Mouse (Mus musculus) heart, embryonic 15.5 days (tissue): ENCODE data around the gene Nbea. TPM values are rescaled to one million over a fixed set of nuclear protein-coding genes. Genes with fewer than 3 reads are reported as not detected.
A peak's percentile ranks its signal among the peaks of the same experiment; 100 is the strongest.

ENCODE experiments used
- ATAC-seq: fragments of 200-750 bp; cut with Nextera tagmentation; replicated peaks from 2 replicates; pipeline ENCODE4 v1.8.0; 2017; ENCODE audit warnings: low read depth, moderate TSS enrichment; ENCODE audit not compliant: insufficient number of reproducible peaks, insufficient read depth, low FRiP score
- H3K27ac ChIP-seq: fragments of 300-500 bp; sonication (generic); 2 replicates; pipeline ENCODE4 v1.5.1; 2015; ENCODE audit warnings: mild to moderate bottlenecking, inconsistent platforms
- H3K27me3 ChIP-seq: fragments of 300-500 bp; sonication (generic); 2 replicates; pipeline ENCODE4 v1.6.1; 2015; ENCODE audit warnings: inconsistent platforms
- H3K36me3 ChIP-seq: fragments of 300-500 bp; sonication (generic); 2 replicates; pipeline ENCODE4 v1.6.1; 2015; ENCODE audit warnings: mild to moderate bottlenecking, inconsistent platforms
- H3K4me1 ChIP-seq: fragments of 300-500 bp; sonication (generic); replicated peaks from 2 replicates; pipeline ENCODE4 v1.6.1; 2015; ENCODE audit warnings: inconsistent platforms
- H3K4me2 ChIP-seq: fragments of 300-500 bp; sonication (generic); 2 replicates; pipeline ENCODE4 v1.6.1; 2015; ENCODE audit warnings: inconsistent platforms, mild to moderate bottlenecking, moderate library complexity
- H3K4me3 ChIP-seq: fragments of 300-500 bp; sonication (generic); 2 replicates; pipeline ENCODE4 v1.5.1; 2015; ENCODE audit warnings: mild to moderate bottlenecking, inconsistent platforms
- H3K9ac ChIP-seq: fragments of 300-500 bp; sonication (generic); 2 replicates; pipeline ENCODE4 v1.6.1; 2015; ENCODE audit warnings: mild to moderate bottlenecking, inconsistent platforms
- H3K9me3 ChIP-seq: fragments of 300-500 bp; sonication (generic); replicated peaks from 2 replicates; pipeline ENCODE4 v1.6.1; 2016; ENCODE audit warnings: inconsistent platforms
- WGBS: fragments of 180-500 bp; shearing (Covaris S2); methylation state at CpG from one replicate; pipeline ENCODE4 v1.1.7; 2015; ENCODE audit warnings: mixed read lengths; 5-methylcytosine and 5-hydroxymethylcytosine counted together
- polyA plus RNA-seq: library from polyadenylated mRNA; unstranded; fragments of >200 nt; fragmentation: Nextera tagmentation; extraction: Ambion mirVana; gene quantifications from 2 replicates; pipeline ENCODE4 v1.2.1, GENCODE M21; 2015

The Nbea gene
- polyA plus RNA-seq, 1 experiment from 2014 or later, result 6.7 TPM

DNA sequence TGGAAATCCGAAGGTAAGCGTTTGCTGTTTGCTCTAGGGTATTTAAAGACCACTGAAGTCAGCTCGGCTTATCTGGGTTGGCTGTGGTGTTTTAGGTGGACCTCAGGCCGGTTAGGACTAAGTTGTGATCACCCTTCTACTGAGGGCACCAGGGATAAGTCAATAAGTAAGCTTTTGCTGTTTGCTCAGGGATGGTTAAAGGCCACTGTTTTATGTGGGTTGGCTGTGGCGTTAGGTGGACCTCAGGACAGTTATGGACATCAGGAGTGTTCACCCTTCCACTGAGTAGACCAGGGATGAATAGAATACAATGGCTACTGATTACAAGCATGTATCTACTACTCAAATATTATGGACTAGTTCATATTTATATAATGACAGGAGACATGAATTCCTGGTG is 292.9 kb downstream of the Nbea start:
- WGBS, result 84% methylated on average over 5 of the region's 5 CpGs
- Histone ChIP-seq H3K4me3 (no peak overlapping the region), H3K27ac (no peak overlapping the region), H3K9me3 (no peaks in the 10 kb centered on the region), H3K4me1 (no peaks in the 10 kb centered on the region), H3K27me3 (no peaks in the 10 kb centered on the region), H3K4me2 (no peak overlapping the region), H3K9ac (no peak overlapping the region), H3K36me3 (no peaks in the 10 kb centered on the region)
- no peak for ATAC-seq

DNA sequence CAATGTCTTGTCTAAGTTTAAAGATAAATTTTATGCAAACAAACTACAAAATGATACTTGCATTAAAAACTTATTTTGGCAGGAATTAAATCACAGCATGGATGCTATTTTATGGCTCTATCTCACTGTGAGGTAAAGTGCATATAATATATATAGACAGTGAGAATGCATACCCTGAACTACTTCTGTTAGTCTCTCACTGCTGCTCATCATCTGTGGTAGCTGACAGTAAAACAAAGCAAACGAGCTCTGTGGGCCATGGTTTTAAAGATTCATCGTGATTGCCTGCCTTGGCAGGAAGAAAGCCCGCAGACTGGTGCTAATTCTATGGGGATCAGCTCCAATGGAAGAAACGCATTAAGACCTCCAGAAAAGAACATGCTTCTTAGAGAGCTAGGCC is 294.3 kb downstream of the Nbea start:
- Histone ChIP-seq H3K9ac (no peak overlapping the region), H3K4me3 (no peak overlapping the region), H3K4me2 (no peak overlapping the region), H3K4me1 (no peaks in the 10 kb centered on the region), H3K27me3 (no peaks in the 10 kb centered on the region), H3K36me3 (no peaks in the 10 kb centered on the region), H3K27ac (no peak overlapping the region), H3K9me3 (no peaks in the 10 kb centered on the region)
- 79% methylated on average over 4 of the region's 4 CpGs for WGBS
- no peak for ATAC-seq

GRCm38 (mm10) chr3:55887829-55888210 is 295.7 kb downstream of the Nbea start:
- Histone ChIP-seq H3K9me3 (no peaks in the 10 kb centered on the region), H3K27ac (no peak overlapping the region), H3K4me1 (no peaks in the 10 kb centered on the region), H3K9ac (no peak overlapping the region), H3K4me2 (no peak overlapping the region), H3K36me3 (no peaks in the 10 kb centered on the region), H3K27me3 (no peaks in the 10 kb centered on the region), H3K4me3 (no peak overlapping the region)
- ATAC-seq, result no peak
- 76% methylated on average over 2 of the region's 2 CpGs for WGBS

- Histone ChIP-seq H3K27me3 (no peaks in the 10 kb centered on the region), H3K27ac (no peak overlapping the region), H3K9ac (no peak overlapping the region), H3K4me3 (no peak overlapping the region), H3K36me3 (no peaks in the 10 kb centered on the region), H3K4me2 (no peak overlapping the region), H3K9me3 (no peaks in the 10 kb centered on the region), H3K4me1 (no peaks in the 10 kb centered on the region)
- ATAC-seq, result no peak
- 73% methylated on average over 10 of the region's 10 CpGs for whole genome bisulfite sequencing
Observed at GRCm38 (mm10) chr3:55887193-55887828, 296.2 kb downstream of the Nbea start.

GRCm38 (mm10) chr3:55872944-55873924 is 310.3 kb downstream of the Nbea start:
- WGBS, result 80% methylated on average over 5 of the region's 5 CpGs

DNA sequence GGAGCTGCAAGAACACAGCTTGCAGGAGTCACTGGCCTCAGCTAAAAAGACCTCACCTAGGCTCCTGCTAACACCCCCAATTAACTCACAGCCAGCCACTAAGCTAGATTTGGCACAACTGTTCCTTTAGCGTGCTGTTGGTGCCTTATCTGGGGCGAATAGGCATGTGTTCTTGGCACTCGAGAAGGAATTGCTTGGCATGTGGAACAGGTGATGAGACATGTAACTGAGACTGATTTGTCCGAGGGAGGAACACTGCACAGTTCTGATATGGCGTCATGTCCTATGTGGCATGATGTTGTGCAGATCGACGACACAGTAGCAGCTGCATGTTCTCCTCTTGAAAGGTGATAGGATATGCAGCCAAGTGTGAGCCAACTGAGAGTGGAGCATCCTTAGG is 331.0 kb downstream of the Nbea start:
- peak; percentile 77 for ATAC-seq
- no peak overlapping the region for H3K9ac ChIP-seq

More at GRCm38 (mm10) chr3:55872944-55873924, 310.3 kb downstream of the Nbea start:
- H3K4me1 ChIP-seq, result no peaks in the 10 kb centered on the region
- no peak overlapping the region for H3K4me2 ChIP-seq
- no peaks in the 10 kb centered on the region for H3K36me3 ChIP-seq
- ATAC-seq, result no peak
- H3K4me3 ChIP-seq, result no peak overlapping the region
- H3K27ac ChIP-seq, result no peak overlapping the region
- H3K9me3 ChIP-seq, result no peaks in the 10 kb centered on the region
- H3K9ac ChIP-seq, result no peak overlapping the region
- no peaks in the 10 kb centered on the region for H3K27me3 ChIP-seq

DNA sequence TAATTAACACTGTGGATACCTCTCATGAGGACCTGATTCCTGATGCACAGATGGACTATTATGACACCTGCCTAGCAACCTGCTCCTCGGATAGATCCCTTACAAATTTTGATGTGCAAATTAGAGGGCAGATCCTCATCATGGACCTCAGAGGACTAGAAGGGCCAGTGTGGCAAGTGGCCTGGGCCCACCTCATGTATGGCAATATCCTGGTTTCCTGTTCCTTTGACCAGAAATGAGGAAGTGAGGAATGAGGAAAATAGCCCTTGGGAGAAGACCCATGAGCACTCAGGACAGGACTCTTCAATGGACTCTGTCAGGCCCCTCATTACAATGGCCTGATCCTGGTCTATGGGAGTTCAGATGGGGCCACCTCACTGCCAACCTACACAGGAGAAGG is 336.4 kb downstream of the Nbea start:
- Histone ChIP-seq H3K36me3 (no peaks in the 10 kb centered on the region), H3K27ac (no peak overlapping the region), H3K9ac (no peak overlapping the region), H3K4me2 (no peak overlapping the region), H3K27me3 (no peaks in the 10 kb centered on the region), H3K4me3 (no peak overlapping the region), H3K9me3 (no peaks in the 10 kb centered on the region), H3K4me1 (peaks cover under 1% of the 10 kb centered on the region; the same call in 1 of the 2 replicates)
- ATAC-seq, result no peak
- 91% methylated on average over 1 of the region's 1 CpGs for WGBS

More for the DNA sequence above, 331.0 kb downstream of the Nbea start:
- H3K9me3 ChIP-seq, result no peaks in the 10 kb centered on the region
- no peaks in the 10 kb centered on the region for H3K36me3 ChIP-seq
- H3K27me3 ChIP-seq, result no peaks in the 10 kb centered on the region
- peak overlapping the region; percentile 58 for H3K27ac ChIP-seq
- no peak overlapping the region for H3K4me2 ChIP-seq
- H3K4me1 ChIP-seq, result peaks cover 9% of the 10 kb centered on the region
- WGBS, result 43% methylated on average over 7 of the region's 7 CpGs
- H3K4me3 ChIP-seq, result no peak overlapping the region

- H3K27ac ChIP-seq, result no peak overlapping the region
- H3K9ac ChIP-seq, result no peak overlapping the region
- H3K36me3 ChIP-seq, result no peaks in the 10 kb centered on the region
- no peak overlapping the region for H3K4me2 ChIP-seq
- no peak for ATAC-seq
- no peaks in the 10 kb centered on the region for H3K9me3 ChIP-seq
- H3K27me3 ChIP-seq, result no peaks in the 10 kb centered on the region
- H3K4me3 ChIP-seq, result no peak overlapping the region
- 70% methylated on average over 3 of the region's 3 CpGs for WGBS
- peaks cover 3% of the 10 kb centered on the region; the same call in 1 of the 2 replicates for H3K4me1 ChIP-seq
Observed at GRCm38 (mm10) chr3:55837188-55837587, 346.3 kb downstream of the Nbea start.

GRCm38 (mm10) chr3:55835207-55835606 is 348.3 kb downstream of the Nbea start:
- Histone ChIP-seq H3K4me1 (peaks cover 3% of the 10 kb centered on the region; the same call in 1 of the 2 replicates), H3K4me2 (no peak overlapping the region), H3K36me3 (no peaks in the 10 kb centered on the region), H3K27me3 (no peaks in the 10 kb centered on the region), H3K9ac (no peak overlapping the region), H3K4me3 (no peak overlapping the region), H3K9me3 (no peaks in the 10 kb centered on the region), H3K27ac (no peak overlapping the region)
- no peak for ATAC-seq
- 44% methylated on average over 4 of the region's 4 CpGs for WGBS

GRCm38 (mm10) chr3:55830226-55830625 is 353.3 kb downstream of the Nbea start:
- peaks cover 3% of the 10 kb centered on the region; the same call in 1 of the 2 replicates for H3K4me1 ChIP-seq
- H3K9me3 ChIP-seq, result no peaks in the 10 kb centered on the region
- no peak for ATAC-seq
- WGBS, result 79% methylated on average over 5 of the region's 5 CpGs
- no peak overlapping the region for H3K4me3 ChIP-seq
- no peaks in the 10 kb centered on the region for H3K36me3 ChIP-seq
- no peak overlapping the region for H3K27ac ChIP-seq
- no peaks in the 10 kb centered on the region for H3K27me3 ChIP-seq
- no peak overlapping the region for H3K9ac ChIP-seq
- H3K4me2 ChIP-seq, result no peak overlapping the region

DNA sequence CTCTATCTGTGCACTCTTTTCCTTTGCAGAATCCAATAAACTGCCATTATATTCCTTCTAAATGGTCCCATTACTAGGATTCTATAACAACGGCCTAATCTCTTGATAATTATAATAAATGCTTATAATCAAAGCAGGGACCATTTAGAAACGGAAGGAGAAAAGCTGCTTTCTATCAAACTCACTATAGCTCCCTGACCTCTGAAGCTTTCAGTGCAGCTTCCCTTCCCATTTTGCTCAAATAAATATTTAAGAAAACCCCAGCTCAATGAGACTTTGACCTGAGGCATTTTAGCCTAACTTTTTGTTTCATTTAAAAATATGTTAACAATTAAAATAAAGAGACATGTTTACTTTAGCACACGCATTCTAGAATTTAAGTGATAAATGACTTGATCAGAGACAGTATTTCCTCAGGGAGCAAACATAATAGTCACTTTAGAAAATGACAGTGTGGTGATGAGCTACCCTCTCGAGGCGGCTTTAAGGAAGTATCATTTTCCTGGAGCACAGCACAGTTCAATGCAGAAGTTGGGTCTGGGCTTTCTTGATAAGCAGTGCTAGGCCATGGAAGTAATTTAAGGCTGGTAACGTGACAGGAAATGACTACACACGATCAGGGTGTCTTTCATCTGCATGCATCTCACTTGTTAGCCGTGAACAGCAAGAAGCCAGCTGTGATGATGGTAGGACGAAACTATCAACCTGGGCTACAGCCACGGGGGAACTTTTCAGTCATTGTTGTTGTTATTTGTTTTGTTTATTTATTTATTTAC is 354.8 kb downstream of the Nbea start:
- no peak; the same call in 1 of the 2 replicates for ATAC-seq
- no peak overlapping the region for H3K27ac ChIP-seq
- no peak overlapping the region for H3K4me3 ChIP-seq
- H3K36me3 ChIP-seq, result no peaks in the 10 kb centered on the region
- no peaks in the 10 kb centered on the region for H3K9me3 ChIP-seq
- no peaks in the 10 kb centered on the region for H3K4me1 ChIP-seq
- H3K27me3 ChIP-seq, result no peaks in the 10 kb centered on the region
- 53% methylated on average over 10 of the region's 10 CpGs for WGBS
- no peak overlapping the region for H3K9ac ChIP-seq
- no peak overlapping the region for H3K4me2 ChIP-seq
